Mouse (Mus musculus) E14TG2a.4 (cell line): ENCODE data around the gene Trim23.

Source experiments
- CTCF ChIP-seq: conservative IDR thresholded peaks from 2 replicates; pipeline ENCODE4 v1.5.1; 2014; ENCODE audit warnings: low read length
- NANOG ChIP-seq: IDR thresholded peaks from 2 replicates; pipeline ENCODE4 v1.6.1; 2014; ENCODE audit warnings: borderline replicate concordance, low read length, mixed read lengths
- POU5F1 ChIP-seq: IDR thresholded peaks from 2 replicates; pipeline ENCODE4 v1.6.1; 2014; ENCODE audit warnings: low read length, borderline replicate concordance

- no peak for TF ChIP-seq CTCF
- TF ChIP-seq NANOG, result no peak
- no peak for TF ChIP-seq POU5F1
Measured at GRCm38 (mm10) chr13:104132561-104132960, 46.0 kb upstream of the Trim23 start.
